Mouse (Mus musculus): ENCODE data around the gene Hs2st1. TPM values are rescaled to one million over a fixed set of nuclear protein-coding genes. Genes with fewer than 3 reads are reported as not detected.

Hs2st1 gene
- polyA plus RNA-seq, 1 experiment from 2014 or later = 25.1 TPM

GRCm38 (mm10) chr3:144582306-144582705, 12.3 kb upstream of the Hs2st1 start:
- no peak for ATAC-seq (ENCODE audit: low FRiP score, low read depth)
- WGBS = 97% methylated on average over 4 of the region's 4 CpGs
- Histone ChIP-seq H3K9me3 (no peaks in the 10 kb centered on the region), H3K27me3 (no peaks in the 10 kb centered on the region), H3K4me3 (no peak overlapping the region), H3K9ac (replicated peaks) (no peak overlapping the region), H3K4me1 (0 out of 2 replicates have a peak, but pooled peaks cover 7% of the 10 kb centered on the region), H3K4me2 (replicated peaks) (no peak overlapping the region), H3K27ac (replicated peaks) (no peak overlapping the region), H3K36me3 (peaks cover 55% of the 10 kb centered on the region)

GRCm38 (mm10) chr3:144581842-144582241, 11.9 kb upstream of the Hs2st1 start:
- Histone ChIP-seq H3K9me3 (no peaks in the 10 kb centered on the region), H3K27ac (replicated peaks) (no peak overlapping the region), H3K4me1 (0 out of 2 replicates have a peak, but pooled peaks cover 7% of the 10 kb centered on the region), H3K9ac (replicated peaks) (no peak overlapping the region), H3K27me3 (no peaks in the 10 kb centered on the region), H3K4me3 (no peak overlapping the region), H3K4me2 (replicated peaks) (no peak overlapping the region), H3K36me3 (peaks cover 52% of the 10 kb centered on the region)
- ATAC-seq (ENCODE audit: low FRiP score, low read depth) = no peak
- WGBS = 97% methylated on average over 3 of the region's 3 CpGs

- H3K4me3 ChIP-seq = no peak overlapping the region
- 0 out of 2 replicates have a peak, but pooled peaks cover 7% of the 10 kb centered on the region for H3K4me1 ChIP-seq
- 92% methylated on average over 7 of the region's 7 CpGs for WGBS
- H3K27me3 ChIP-seq = no peaks in the 10 kb centered on the region
- H3K36me3 ChIP-seq = peaks cover 44% of the 10 kb centered on the region
- H3K27ac ChIP-seq (replicated peaks) = no peak overlapping the region
- no peak overlapping the region for H3K9ac ChIP-seq (replicated peaks)
- no peaks in the 10 kb centered on the region for H3K9me3 ChIP-seq
- H3K4me2 ChIP-seq (replicated peaks) = no peak overlapping the region
- no peak for ATAC-seq (ENCODE audit: low FRiP score, low read depth)
Measured at GRCm38 (mm10) chr3:144580281-144580680, 10.3 kb upstream of the Hs2st1 start.

- H3K9me3 ChIP-seq = no peaks in the 10 kb centered on the region
- no peak overlapping the region for H3K27ac ChIP-seq (replicated peaks)
- no peak for ATAC-seq (ENCODE audit: low FRiP score, low read depth)
- H3K4me2 ChIP-seq (replicated peaks) = no peak overlapping the region
- H3K9ac ChIP-seq (replicated peaks) = no peak overlapping the region
- peaks cover 46% of the 10 kb centered on the region for H3K36me3 ChIP-seq
- WGBS = 90% methylated on average over 5 of the region's 5 CpGs
- H3K27me3 ChIP-seq = no peaks in the 10 kb centered on the region
- H3K4me1 ChIP-seq = 0 out of 2 replicates have a peak, but pooled peaks cover 7% of the 10 kb centered on the region
- no peak overlapping the region for H3K4me3 ChIP-seq
Measured at GRCm38 (mm10) chr3:144579796-144580195, 9.8 kb upstream of the Hs2st1 start.

- WGBS = 95% methylated on average over 4 of the region's 4 CpGs
- Histone ChIP-seq H3K27me3 (no peaks in the 10 kb centered on the region), H3K27ac (replicated peaks) (no peak overlapping the region), H3K4me1 (0 out of 2 replicates have a peak, but pooled peaks cover 3% of the 10 kb centered on the region), H3K9me3 (no peaks in the 10 kb centered on the region), H3K9ac (replicated peaks) (no peak overlapping the region), H3K4me3 (no peak overlapping the region), H3K36me3 (peaks cover 49% of the 10 kb centered on the region), H3K4me2 (replicated peaks) (no peak overlapping the region)
- ATAC-seq (ENCODE audit: low FRiP score, low read depth) = no peak
Measured at GRCm38 (mm10) chr3:144578921-144579320, 8.9 kb upstream of the Hs2st1 start.

- Histone ChIP-seq H3K27ac (replicated peaks) (no peak overlapping the region), H3K4me2 (replicated peaks) (no peak overlapping the region), H3K4me1 (0 out of 2 replicates have a peak, but pooled peaks cover 3% of the 10 kb centered on the region), H3K4me3 (no peak overlapping the region), H3K9me3 (no peaks in the 10 kb centered on the region), H3K9ac (replicated peaks) (no peak overlapping the region), H3K27me3 (no peaks in the 10 kb centered on the region), H3K36me3 (peaks cover 44% of the 10 kb centered on the region)
- ATAC-seq (ENCODE audit: low FRiP score, low read depth) = no peak
- WGBS = 91% methylated on average over 10 of the region's 10 CpGs
Measured at GRCm38 (mm10) chr3:144577366-144578340, 7.7 kb upstream of the Hs2st1 start.

GRCm38 (mm10) chr3:144574256-144574655, 4.3 kb upstream of the Hs2st1 start:
- no peak overlapping the region for H3K27ac ChIP-seq (replicated peaks)
- no peak overlapping the region for H3K9ac ChIP-seq (replicated peaks)
- no peak for ATAC-seq (ENCODE audit: low FRiP score, low read depth)
- peaks cover 23% of the 10 kb centered on the region for H3K36me3 ChIP-seq
- no peak overlapping the region for H3K4me3 ChIP-seq
- no peaks in the 10 kb centered on the region for H3K9me3 ChIP-seq
- 91% methylated on average over 7 of the region's 7 CpGs for WGBS
- H3K27me3 ChIP-seq = no peaks in the 10 kb centered on the region
- H3K4me2 ChIP-seq (replicated peaks) = no peak overlapping the region
- peaks cover 18% of the 10 kb centered on the region for H3K4me1 ChIP-seq

GRCm38 (mm10) chr3:144570816-144571487, 971 bp upstream of the Hs2st1 start:
- H3K4me3 ChIP-seq = peak overlapping the region; percentile 66
- no peak for ATAC-seq (ENCODE audit: low FRiP score, low read depth)
- under 1% methylated on average over 25 of the region's 25 CpGs for WGBS
- peak overlapping the region; percentile 83 for H3K9ac ChIP-seq (replicated peaks)
- peaks cover 22% of the 10 kb centered on the region for H3K4me1 ChIP-seq
- H3K9me3 ChIP-seq = no peaks in the 10 kb centered on the region
- H3K36me3 ChIP-seq = peaks cover 5% of the 10 kb centered on the region
- peak overlapping the region; percentile 57 for H3K4me2 ChIP-seq (replicated peaks)
- no peaks in the 10 kb centered on the region for H3K27me3 ChIP-seq
- H3K27ac ChIP-seq (replicated peaks) = peak overlapping the region; percentile 94

GRCm38 (mm10) chr3:144569401-144569971, 495 bp downstream of the Hs2st1 start:
- H3K4me1 ChIP-seq = peaks cover 22% of the 10 kb centered on the region
- H3K4me3 ChIP-seq = peak overlapping the region; percentile 66
- H3K4me2 ChIP-seq (replicated peaks) = peak overlapping the region; percentile 82
- no peaks in the 10 kb centered on the region for H3K27me3 ChIP-seq
- under 1% methylated on average over 44 of the region's 47 CpGs for WGBS
- peak; percentile 19; the same call in 1 of the 2 replicates for ATAC-seq (ENCODE audit: low FRiP score, low read depth)
- no peaks in the 10 kb centered on the region for H3K9me3 ChIP-seq
- H3K36me3 ChIP-seq = no peaks in the 10 kb centered on the region; the same call in 1 of the 2 replicates
- peak overlapping the region; percentile 87 for H3K27ac ChIP-seq (replicated peaks)
- peak overlapping the region; percentile 79 for H3K9ac ChIP-seq (replicated peaks)

GRCm38 (mm10) chr3:144568861-144569361, 1.1 kb downstream of the Hs2st1 start:
- peak overlapping the region; percentile 82 for H3K4me2 ChIP-seq (replicated peaks)
- ATAC-seq (ENCODE audit: low FRiP score, low read depth) = no peak
- H3K4me1 ChIP-seq = peaks cover 24% of the 10 kb centered on the region
- H3K27ac ChIP-seq (replicated peaks) = peak overlapping the region; percentile 87
- H3K4me3 ChIP-seq = peak overlapping the region; percentile 66
- H3K27me3 ChIP-seq = no peaks in the 10 kb centered on the region
- no peaks in the 10 kb centered on the region for H3K9me3 ChIP-seq
- H3K9ac ChIP-seq (replicated peaks) = peak overlapping the region; percentile 79
- H3K36me3 ChIP-seq = no peaks in the 10 kb centered on the region; the same call in 1 of the 2 replicates
- under 1% methylated on average over 21 of the region's 21 CpGs for WGBS

GRCm38 (mm10) chr3:144565212-144565611, 4.8 kb downstream of the Hs2st1 start:
- WGBS = 92% methylated on average over 7 of the region's 7 CpGs
- Histone ChIP-seq H3K36me3 (no peaks in the 10 kb centered on the region), H3K9ac (replicated peaks) (no peak overlapping the region), H3K27me3 (no peaks in the 10 kb centered on the region), H3K4me2 (replicated peaks) (no peak overlapping the region), H3K27ac (replicated peaks) (no peak overlapping the region), H3K9me3 (no peaks in the 10 kb centered on the region), H3K4me1 (peaks cover 12% of the 10 kb centered on the region), H3K4me3 (no peak overlapping the region)
- no peak for ATAC-seq (ENCODE audit: low FRiP score, low read depth)
